Mouse (Mus musculus) mature B cell (primary cell): ENCODE results near the gene Nfic.

Experiments
- in situ Hi-C: fragments of 300-500 bp; cut with MboI; formaldehyde crosslinking; loops from 2 replicates; pipeline ENCODE4 v1.14.3; 2019

Nfic gene

GRCm38 (mm10) chr10:81455181-81455895 is at the start of gene Nfic:
TSS of gene Nfic (minus strand) at chr10:81455635.
- in situ Hi-C loops: no loop called here

- in situ Hi-C loops: no loop called here
These were observed 47.2 kb upstream of the Nfic start for GRCm38 (mm10) chr10:81502658-81503057.

- in situ Hi-C loops: no loop called here
These were observed 46.4 kb upstream of the Nfic start for GRCm38 (mm10) chr10:81501863-81502262.

GRCm38 (mm10) chr10:81500032-81500431 is 44.6 kb upstream of the Nfic start, which contains the start of gene S1pr4:
TSS of gene S1pr4 (minus strand) at chr10:81500132.
- in situ Hi-C loops: no loop called here

- in situ Hi-C loops: loop anchor here (5.0 kb wide), 1 partner anchor 33 kb away; no protein-coding TSS in a partner anchor
These were observed 43.9 kb upstream of the Nfic start for GRCm38 (mm10) chr10:81499250-81499901.

GRCm38 (mm10) chr10:81498316-81499249 is 43.1 kb upstream of the Nfic start:
- in situ Hi-C loops: loop anchor here (5.0 kb wide), 1 partner anchor 34 kb away; no protein-coding TSS in a partner anchor

GRCm38 (mm10) chr10:81497401-81498270 is 42.2 kb upstream of the Nfic start:
- in situ Hi-C loops: loop anchor here (5.0 kb wide), 1 partner anchor 35 kb away; no protein-coding TSS in a partner anchor

GRCm38 (mm10) chr10:81496969-81497368 is 41.5 kb upstream of the Nfic start:
- in situ Hi-C loops: loop anchor here (5.0 kb wide), 1 partner anchor 35 kb away; no protein-coding TSS in a partner anchor

GRCm38 (mm10) chr10:81496264-81496901 is 40.9 kb upstream of the Nfic start, which contains the start of gene Ncln:
TSS of gene Ncln (minus strand) at chr10:81496392.
- in situ Hi-C loops: loop anchor here (5.0 kb wide), 1 partner anchor 36 kb away; no protein-coding TSS in a partner anchor

- in situ Hi-C loops: loop anchor here (5.0 kb wide), 1 partner anchor 37 kb away; no protein-coding TSS in a partner anchor
These were observed 40.3 kb upstream of the Nfic start for GRCm38 (mm10) chr10:81495616-81496263.

- in situ Hi-C loops: loop anchor here (5.0 kb wide), 1 partner anchor 37 kb away; no protein-coding TSS in a partner anchor
These were observed 39.7 kb upstream of the Nfic start for GRCm38 (mm10) chr10:81495151-81495550.

GRCm38 (mm10) chr10:81494260-81495041 is 39.0 kb upstream of the Nfic start:
- in situ Hi-C loops: loop anchor here (5.0 kb wide), 1 partner anchor 38 kb away; no protein-coding TSS in a partner anchor

GRCm38 (mm10) chr10:81493601-81494220 is 38.3 kb upstream of the Nfic start:
- in situ Hi-C loops: no loop called here

- in situ Hi-C loops: no loop called here
These were observed 37.3 kb upstream of the Nfic start for GRCm38 (mm10) chr10:81492606-81493240.

GRCm38 (mm10) chr10:81491018-81491417 is 35.6 kb upstream of the Nfic start:
- in situ Hi-C loops: no loop called here

- in situ Hi-C loops: no loop called here
These were observed 34.5 kb upstream of the Nfic start for GRCm38 (mm10) chr10:81489941-81490340.

GRCm38 (mm10) chr10:81488081-81488480 is 32.6 kb upstream of the Nfic start:
- in situ Hi-C loops: no loop called here

GRCm38 (mm10) chr10:81486496-81486895 is 31.1 kb upstream of the Nfic start:
- in situ Hi-C loops: no loop called here
